Mouse (Mus musculus): ENCODE measurements at regions not wholly inside any gene's neighbourhood (a gene's known extent, or its start where the extent isn't known, plus 50 kb on each side); places are given as distances from the start of the nearest gene placed in this dataset.

- TF ChIP-seq CTCF (conservative IDR thresholded peaks at IDR 0.05; ENCODE audit: low read length) (no peak), NANOG (IDR thresholded peaks at IDR 0.05; ENCODE audit: borderline replicate concordance, low read length) (no peak), POU5F1 (IDR thresholded peaks at IDR 0.05; ENCODE audit: borderline replicate concordance, low read length) (no peak)
Observed at GRCm38 (mm10) chr19:14664682-14665417, 67.0 kb upstream of the Tle4 start.
